Mouse (Mus musculus) embryo, embryonic 10.5 days (tissue): Measurements from ENCODE around the gene Bcorl1.
A peak's percentile ranks its signal among the peaks of the same experiment; 100 is the strongest.
"Not testable (repeated sequence)": the region's sequence is repeated elsewhere in the genome, so short reads cannot be mapped to it uniquely, and the experiment has no call there.

Experiments used
- DNase-seq: peaks from one replicate; pipeline ENCODE4 v3.0.0-alpha.2; 2015; ENCODE audit warnings: low spot score

Gene Bcorl1

GRCm38 (mm10) chrX:48389380-48389779 lies 48.2 kb downstream of the Bcorl1 start:
- no peak for DNase-seq

GRCm38 (mm10) chrX:48399994-48400393 lies 58.8 kb downstream of the Bcorl1 start:
- DNase-seq, result no peak

GRCm38 (mm10) chrX:48405141-48405540 lies 64.0 kb downstream of the Bcorl1 start:
- DNase-seq, result peak; percentile 27

- peak; percentile 83 for DNase-seq
Observed at GRCm38 (mm10) chrX:48409611-48410387, 68.6 kb downstream of the Bcorl1 start.

GRCm38 (mm10) chrX:48410388-48410776 lies 69.2 kb downstream of the Bcorl1 start:
- no peak for DNase-seq

GRCm38 (mm10) chrX:48412629-48413028 lies 71.5 kb downstream of the Bcorl1 start:
- DNase-seq, result no peak

GRCm38 (mm10) chrX:48414291-48414690 lies 73.1 kb downstream of the Bcorl1 start:
- DNase-seq, result no peak

- DNase-seq, result no peak
Observed at GRCm38 (mm10) chrX:48418417-48418816, 77.3 kb downstream of the Bcorl1 start.

- peak; percentile 85 for DNase-seq
Observed at GRCm38 (mm10) chrX:48422986-48423385, 81.8 kb downstream of the Bcorl1 start.

- no peak for DNase-seq
Observed at GRCm38 (mm10) chrX:48423671-48424070, 82.5 kb downstream of the Bcorl1 start.

- DNase-seq, result no peak
Observed at GRCm38 (mm10) chrX:48424583-48424982, 83.4 kb downstream of the Bcorl1 start.

- no peak for DNase-seq
Observed at GRCm38 (mm10) chrX:48425280-48425679, 84.1 kb downstream of the Bcorl1 start.

GRCm38 (mm10) chrX:48428241-48428640 lies 87.1 kb downstream of the Bcorl1 start:
- DNase-seq, result no peak

- no peak for DNase-seq
Observed at GRCm38 (mm10) chrX:48428642-48429041, 87.5 kb downstream of the Bcorl1 start.

GRCm38 (mm10) chrX:48429100-48429499 lies 87.9 kb downstream of the Bcorl1 start:
- DNase-seq, result no peak

GRCm38 (mm10) chrX:48429538-48429937 lies 88.4 kb downstream of the Bcorl1 start:
- peak; percentile 18 for DNase-seq

GRCm38 (mm10) chrX:48432599-48433526 lies 91.7 kb downstream of the Bcorl1 start:
- no peak for DNase-seq

GRCm38 (mm10) chrX:48433527-48433899 lies 92.4 kb downstream of the Bcorl1 start:
- DNase-seq, result no peak

GRCm38 (mm10) chrX:48434251-48434650 lies 93.1 kb downstream of the Bcorl1 start:
- DNase-seq, result no peak

GRCm38 (mm10) chrX:48435477-48435900 lies 94.3 kb downstream of the Bcorl1 start:
- no peak for DNase-seq

- DNase-seq, result not testable (repeated sequence)
Observed at GRCm38 (mm10) chrX:48436082-48436481, 94.9 kb downstream of the Bcorl1 start.

- DNase-seq, result no peak
Observed at GRCm38 (mm10) chrX:48439036-48439435, 97.9 kb downstream of the Bcorl1 start.

GRCm38 (mm10) chrX:48441548-48441947 lies 100.4 kb downstream of the Bcorl1 start:
- no peak for DNase-seq
